Mouse (Mus musculus): Measurements from ENCODE around the gene Vps18.

Gene Vps18

GRCm38 (mm10) chr2:119288270-119288882, at the start of gene Vps18:
Vps18 (plus strand) TSS chr2:119288740.
- peak; percentile 98 to 99 for DNase-seq (ENCODE audit: low spot score in 2 of 2)

GRCm38 (mm10) chr2:119240075-119240818, 48.3 kb upstream of the Vps18 start:
- DNase-seq (ENCODE audit: low spot score in 2 of 2): no peak

- no peak for DNase-seq (ENCODE audit: low spot score in 2 of 2)
Observed at GRCm38 (mm10) chr2:119240819-119241186, 47.7 kb upstream of the Vps18 start.

GRCm38 (mm10) chr2:119242548-119242947, 46.0 kb upstream of the Vps18 start:
- DNase-seq (ENCODE audit: low spot score in 2 of 2): no peak

- DNase-seq (ENCODE audit: low spot score in 2 of 2): no peak
Observed at GRCm38 (mm10) chr2:119245246-119245645, 43.3 kb upstream of the Vps18 start.

GRCm38 (mm10) chr2:119247904-119248303, 40.6 kb upstream of the Vps18 start:
- DNase-seq (ENCODE audit: low spot score in 2 of 2): no peak

- DNase-seq (ENCODE audit: low spot score in 2 of 2): no peak
Observed at GRCm38 (mm10) chr2:119249592-119250061, 38.9 kb upstream of the Vps18 start.

GRCm38 (mm10) chr2:119250377-119250776, 38.2 kb upstream of the Vps18 start:
- DNase-seq (ENCODE audit: low spot score in 2 of 2): no peak

GRCm38 (mm10) chr2:119250826-119251478, 37.6 kb upstream of the Vps18 start:
- DNase-seq (ENCODE audit: low spot score in 2 of 2): peak; percentile 56 to 84

- DNase-seq (ENCODE audit: low spot score in 2 of 2): no peak
Observed at GRCm38 (mm10) chr2:119254976-119255375, 33.6 kb upstream of the Vps18 start.

GRCm38 (mm10) chr2:119260518-119260917, 28.0 kb upstream of the Vps18 start:
- no peak for DNase-seq (ENCODE audit: low spot score in 2 of 2)

- DNase-seq (ENCODE audit: low spot score in 2 of 2): no peak
Observed at GRCm38 (mm10) chr2:119261326-119261725, 27.2 kb upstream of the Vps18 start.

- no peak for DNase-seq (ENCODE audit: low spot score in 2 of 2)
Observed at GRCm38 (mm10) chr2:119262978-119263377, 25.6 kb upstream of the Vps18 start.

- no peak for DNase-seq (ENCODE audit: low spot score in 2 of 2)
Observed at GRCm38 (mm10) chr2:119263813-119264212, 24.7 kb upstream of the Vps18 start.

- peak in 1 of 2 experiments; percentile 34 for DNase-seq (ENCODE audit: low spot score in 2 of 2)
Observed at GRCm38 (mm10) chr2:119270286-119270642, 18.3 kb upstream of the Vps18 start.

- peak; percentile 80 to 86 for DNase-seq (ENCODE audit: low spot score in 2 of 2)
Observed at GRCm38 (mm10) chr2:119270643-119271331, 17.8 kb upstream of the Vps18 start, which contains the start of gene Rhov. Rhov (minus strand) TSS chr2:119271272.

- DNase-seq (ENCODE audit: low spot score in 2 of 2): no peak
Observed at GRCm38 (mm10) chr2:119274126-119274525, 14.4 kb upstream of the Vps18 start.

GRCm38 (mm10) chr2:119276926-119277325, 11.6 kb upstream of the Vps18 start:
- no peak for DNase-seq (ENCODE audit: low spot score in 2 of 2)

GRCm38 (mm10) chr2:119277810-119278209, 10.7 kb upstream of the Vps18 start:
- DNase-seq (ENCODE audit: low spot score in 2 of 2): no peak

GRCm38 (mm10) chr2:119281899-119282565, 6.5 kb upstream of the Vps18 start:
- no peak for DNase-seq (ENCODE audit: low spot score in 2 of 2)

GRCm38 (mm10) chr2:119287372-119287771, 1.2 kb upstream of the Vps18 start:
- DNase-seq (ENCODE audit: low spot score in 2 of 2): no peak

GRCm38 (mm10) chr2:119289014-119289416, 475 bp downstream of the Vps18 start:
- peak in 1 of 2 experiments; percentile 41 for DNase-seq (ENCODE audit: low spot score in 2 of 2)
